Mouse (Mus musculus): ENCODE measurements around the gene Izumo1r. TPM values are rescaled to one million over a fixed set of nuclear protein-coding genes. Genes with fewer than 3 reads are reported as not detected.

Gene Izumo1r
- polyA plus RNA-seq, 1 experiment from 2014 or later = 0.23 TPM

DNA sequence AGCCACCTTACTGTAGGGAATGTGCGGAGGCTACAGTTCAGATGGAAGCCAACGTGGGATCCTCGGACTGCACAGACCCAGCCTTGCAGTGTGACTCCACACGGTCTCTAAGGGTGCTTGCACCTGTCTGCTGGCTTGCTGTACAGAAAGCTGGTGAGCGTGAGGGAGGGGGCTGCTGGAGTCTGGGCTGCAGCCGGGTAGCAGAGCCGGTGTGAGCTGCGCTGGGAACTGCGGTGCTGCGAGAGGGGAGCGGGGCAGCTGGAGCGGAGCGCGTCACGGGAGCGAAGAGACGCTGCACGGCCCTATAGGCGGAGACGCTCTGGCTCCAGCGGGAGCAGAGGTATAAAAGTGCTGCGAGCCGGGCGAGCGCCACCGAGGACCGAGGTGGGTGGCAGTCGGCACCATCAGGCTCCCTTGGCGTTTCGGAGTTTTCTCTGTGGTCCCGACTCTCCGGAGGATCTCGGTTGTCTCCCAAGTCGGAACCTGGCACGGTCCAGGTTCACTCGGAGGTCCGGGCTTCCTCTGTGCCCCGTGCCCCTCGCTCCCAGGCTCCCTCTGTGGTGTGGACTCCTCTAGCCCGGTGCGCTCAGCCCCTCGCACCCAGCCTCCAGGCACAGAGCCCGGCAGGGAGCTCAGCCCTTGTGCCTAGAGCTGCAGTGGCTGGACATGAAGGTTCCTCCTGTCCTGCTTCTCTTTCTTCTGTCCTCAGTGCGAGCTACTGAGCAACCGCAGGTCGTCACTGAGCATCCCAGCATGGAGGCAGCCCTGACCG is 43.7 kb downstream of the Izumo1r start, which contains the start of gene Gpr83:
Gene Gpr83 (plus strand): TSS at position 343 of the 772 bp plus-strand sequence.
- WGBS = 2% methylated on average over 47 of the region's 47 CpGs
- 0 out of 2 replicates have a peak, but pooled peaks have one; percentile 67 for ATAC-seq (ENCODE audit: insufficient number of reproducible peaks, low FRiP score, low TSS enrichment, low read depth)
- Histone ChIP-seq H3K36me3 (no peaks in the 10 kb centered on the region), H3K27ac (no peak within 1 kb of the TSS), H3K9me3 (no peaks in the 10 kb centered on the region), H3K27me3 (peaks cover 74% of the 10 kb centered on the region), H3K4me1 (peaks cover 9% of the 10 kb centered on the region), H3K4me3 (peak within 1 kb of the TSS; percentile 38), H3K4me2 (peak within 1 kb of the TSS; percentile 73), H3K9ac (no peak within 1 kb of the TSS)

DNA sequence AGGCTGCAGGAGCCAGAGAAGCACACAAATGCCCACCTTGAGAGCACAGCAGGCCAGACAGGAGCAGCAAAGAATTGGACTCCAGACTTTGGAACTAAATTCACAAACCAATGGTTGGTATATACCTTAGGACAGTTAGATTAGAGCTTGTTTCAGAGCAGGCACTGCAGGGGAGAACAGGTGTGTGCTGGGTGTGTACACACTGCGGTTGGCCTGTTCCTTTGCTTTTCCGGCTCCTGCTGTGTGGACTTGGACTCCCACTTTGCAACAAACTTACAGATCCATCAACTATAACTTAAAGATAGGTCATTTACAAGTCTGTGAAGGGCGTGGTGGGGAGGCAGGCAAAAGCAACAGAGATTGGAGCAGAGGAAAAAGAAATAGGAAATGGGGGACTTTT is 45.0 kb downstream of the Izumo1r start:
- ATAC-seq (ENCODE audit: insufficient number of reproducible peaks, low FRiP score, low TSS enrichment, low read depth) = no peak
- WGBS = 78% methylated on average over 3 of the region's 3 CpGs
- Histone ChIP-seq H3K36me3 (no peaks in the 10 kb centered on the region), H3K4me1 (peaks cover 9% of the 10 kb centered on the region), H3K9me3 (no peaks in the 10 kb centered on the region), H3K27me3 (peaks cover 78% of the 10 kb centered on the region), H3K4me3 (no peak overlapping the region), H3K9ac (no peak overlapping the region), H3K27ac (no peak overlapping the region), H3K4me2 (no peak overlapping the region)

DNA sequence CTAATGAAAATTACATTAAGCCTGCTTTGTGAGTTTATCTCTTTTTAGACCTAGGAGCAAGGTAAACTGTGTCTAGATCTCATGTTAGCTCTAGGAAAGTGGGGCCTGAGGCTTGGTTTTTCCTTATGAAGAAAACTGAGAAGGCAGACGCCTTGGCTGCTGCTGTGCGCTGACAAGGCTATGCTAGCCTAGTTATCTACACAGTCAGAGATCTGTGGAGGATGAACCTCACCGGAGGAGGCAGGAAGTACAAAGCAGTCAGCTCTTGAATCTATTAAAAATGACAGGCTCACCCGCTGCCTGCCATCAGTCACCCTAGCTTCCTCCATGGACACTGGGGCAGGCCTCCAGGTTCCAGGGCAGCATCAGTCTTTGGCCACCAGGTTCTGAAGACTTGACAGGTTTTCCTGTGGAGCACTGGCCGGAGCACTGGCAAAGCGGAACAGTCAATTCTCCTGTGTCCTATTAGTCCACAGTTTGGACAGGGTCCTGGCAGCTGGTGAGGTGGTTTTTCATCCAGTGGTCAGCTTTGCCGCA is 45.5 kb downstream of the Izumo1r start:
- Histone ChIP-seq H3K9me3 (no peaks in the 10 kb centered on the region), H3K4me2 (no peak overlapping the region), H3K4me1 (peaks cover 9% of the 10 kb centered on the region), H3K27ac (no peak overlapping the region), H3K27me3 (peaks cover 72% of the 10 kb centered on the region), H3K9ac (no peak overlapping the region), H3K4me3 (no peak overlapping the region), H3K36me3 (no peaks in the 10 kb centered on the region)
- 68% methylated on average over 7 of the region's 7 CpGs for WGBS
- ATAC-seq (ENCODE audit: insufficient number of reproducible peaks, low FRiP score, low TSS enrichment, low read depth) = no peak

DNA sequence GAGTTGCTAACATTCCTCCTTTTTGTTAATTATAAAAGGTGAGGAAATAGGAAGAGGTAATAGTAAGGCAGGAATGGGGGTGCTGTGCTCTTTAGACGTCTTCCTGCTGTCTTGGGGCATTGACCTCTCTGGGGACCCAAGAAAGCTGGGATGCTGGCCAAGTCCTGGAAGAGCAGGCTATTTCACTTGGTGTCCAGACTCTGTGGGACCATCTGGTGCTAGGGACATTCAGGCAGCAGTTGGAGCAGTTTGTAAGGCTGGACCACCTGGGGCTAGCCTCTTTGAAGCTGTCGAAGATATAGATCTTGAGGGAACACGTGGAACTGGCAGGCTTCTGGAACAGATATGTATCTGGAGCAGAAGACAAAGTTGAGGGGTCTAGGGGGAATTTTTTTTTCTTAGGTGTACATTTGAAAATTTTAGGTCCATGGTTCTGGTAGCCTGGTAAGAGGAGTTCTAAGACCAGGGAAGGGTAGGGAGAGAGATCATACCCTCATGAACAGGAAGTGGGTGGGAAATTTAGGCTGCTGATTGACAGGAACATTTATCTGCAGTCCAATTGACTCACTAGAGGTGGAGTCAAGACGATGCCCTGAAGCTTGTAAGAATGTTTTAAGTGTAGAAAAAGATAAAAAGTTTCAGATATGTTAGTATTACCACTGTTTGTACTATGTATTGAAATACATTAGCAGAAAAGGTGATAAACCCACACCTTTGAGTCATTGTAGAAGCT is 46.7 kb downstream of the Izumo1r start:
- 35% methylated on average over 4 of the region's 4 CpGs for WGBS
- no peak for ATAC-seq (ENCODE audit: insufficient number of reproducible peaks, low FRiP score, low TSS enrichment, low read depth)
- Histone ChIP-seq H3K9ac (no peak overlapping the region), H3K4me2 (no peak overlapping the region), H3K4me1 (peaks cover 9% of the 10 kb centered on the region), H3K36me3 (no peaks in the 10 kb centered on the region), H3K27ac (no peak overlapping the region), H3K9me3 (no peaks in the 10 kb centered on the region), H3K4me3 (no peak overlapping the region), H3K27me3 (peaks cover 64% of the 10 kb centered on the region)

DNA sequence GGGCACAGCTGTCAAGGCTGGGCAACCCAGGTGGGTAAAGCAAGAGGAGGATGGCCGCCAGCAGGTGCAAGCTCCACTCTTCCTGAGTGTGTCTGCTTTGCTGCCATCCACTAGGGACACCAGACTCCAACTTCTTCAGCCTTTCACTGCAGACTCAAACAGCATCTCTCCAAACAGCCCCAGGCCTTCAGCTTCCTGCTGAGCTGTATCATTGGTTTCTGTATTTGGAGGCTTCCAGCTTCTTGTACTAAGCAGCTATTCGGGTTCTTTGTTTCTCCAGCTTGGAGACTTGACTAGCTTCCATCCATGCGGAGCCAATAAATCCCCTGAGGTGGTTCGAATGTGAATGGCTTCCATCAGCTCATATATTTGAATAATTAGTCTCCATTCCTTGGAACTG is 49.2 kb downstream of the Izumo1r start:
- 47% methylated on average over 4 of the region's 4 CpGs for WGBS
- Histone ChIP-seq H3K36me3 (no peaks in the 10 kb centered on the region), H3K4me3 (no peak overlapping the region), H3K4me1 (no peaks in the 10 kb centered on the region), H3K9me3 (no peaks in the 10 kb centered on the region), H3K9ac (no peak overlapping the region), H3K4me2 (no peak overlapping the region), H3K27ac (no peak overlapping the region), H3K27me3 (peaks cover 38% of the 10 kb centered on the region)
- no peak for ATAC-seq (ENCODE audit: insufficient number of reproducible peaks, low FRiP score, low TSS enrichment, low read depth)

DNA sequence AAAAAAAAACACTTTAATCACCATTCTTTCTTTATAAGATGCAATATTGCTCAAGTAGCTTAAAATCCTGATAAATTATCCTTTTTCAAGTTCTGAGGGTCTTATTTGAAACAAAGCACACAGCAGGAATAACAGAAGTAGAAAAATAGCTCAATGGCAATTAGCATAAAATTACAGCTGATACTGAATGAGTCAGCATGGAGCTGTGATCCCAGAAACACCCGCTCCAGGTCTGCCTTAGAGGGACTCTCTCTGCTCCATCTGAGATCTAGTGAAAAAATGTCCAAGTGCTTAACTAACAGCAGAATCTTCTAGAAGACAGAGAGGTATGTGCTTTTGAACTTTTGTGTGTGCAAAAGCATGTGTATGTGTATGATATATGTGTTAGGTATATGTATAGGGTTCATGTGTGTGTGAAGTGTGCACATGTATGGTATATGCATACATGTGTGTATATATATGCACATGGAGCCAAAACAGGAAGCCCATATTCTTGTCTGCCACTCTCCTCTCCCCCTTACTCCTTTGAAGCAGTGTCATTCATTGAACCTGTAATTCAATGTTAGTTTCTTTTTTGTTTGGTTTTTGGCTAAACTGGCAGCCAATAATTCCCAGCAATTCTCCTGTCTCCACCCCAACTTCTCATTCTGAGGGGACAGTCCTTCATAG is 55.3 kb downstream of the Izumo1r start:
- Histone ChIP-seq H3K4me2 (no peak overlapping the region), H3K9me3 (no peaks in the 10 kb centered on the region), H3K27me3 (peaks cover 10% of the 10 kb centered on the region), H3K4me3 (no peak overlapping the region), H3K36me3 (no peaks in the 10 kb centered on the region), H3K9ac (no peak overlapping the region), H3K27ac (no peak overlapping the region), H3K4me1 (no peaks in the 10 kb centered on the region)
- no peak for ATAC-seq (ENCODE audit: insufficient number of reproducible peaks, low FRiP score, low TSS enrichment, low read depth)
- whole genome bisulfite sequencing = 58% methylated on average over 1 of the region's 1 CpGs

DNA sequence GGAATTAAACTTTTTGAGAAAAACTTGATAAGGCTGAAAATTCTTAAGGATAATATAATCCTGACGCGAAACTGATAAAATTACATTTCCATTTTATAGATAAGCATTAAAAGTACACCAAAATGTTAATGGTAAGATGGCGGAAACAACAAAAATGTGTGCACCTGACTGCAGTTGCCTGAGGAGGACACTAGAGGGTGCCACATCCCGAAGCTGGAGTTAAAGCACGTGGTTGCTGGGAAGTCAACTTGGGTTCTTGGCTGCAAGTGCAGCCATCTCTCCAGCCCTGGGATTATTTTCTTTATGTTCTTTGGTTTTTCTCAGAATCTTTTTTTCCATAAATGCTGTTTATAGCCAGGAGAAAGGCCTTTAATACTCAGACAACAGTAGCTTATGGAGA is 57.3 kb downstream of the Izumo1r start:
- H3K9me3 ChIP-seq = no peaks in the 10 kb centered on the region
- H3K4me2 ChIP-seq = no peak overlapping the region
- no peak for ATAC-seq (ENCODE audit: insufficient number of reproducible peaks, low FRiP score, low TSS enrichment, low read depth)
- 45% methylated on average over 5 of the region's 5 CpGs for WGBS
- no peaks in the 10 kb centered on the region for H3K36me3 ChIP-seq
- no peak overlapping the region for H3K27ac ChIP-seq
- peaks cover 10% of the 10 kb centered on the region for H3K27me3 ChIP-seq
- no peak overlapping the region for H3K9ac ChIP-seq
- peaks cover 10% of the 10 kb centered on the region; the same call in 1 of the 2 replicates for H3K4me1 ChIP-seq
- H3K4me3 ChIP-seq = no peak overlapping the region

DNA sequence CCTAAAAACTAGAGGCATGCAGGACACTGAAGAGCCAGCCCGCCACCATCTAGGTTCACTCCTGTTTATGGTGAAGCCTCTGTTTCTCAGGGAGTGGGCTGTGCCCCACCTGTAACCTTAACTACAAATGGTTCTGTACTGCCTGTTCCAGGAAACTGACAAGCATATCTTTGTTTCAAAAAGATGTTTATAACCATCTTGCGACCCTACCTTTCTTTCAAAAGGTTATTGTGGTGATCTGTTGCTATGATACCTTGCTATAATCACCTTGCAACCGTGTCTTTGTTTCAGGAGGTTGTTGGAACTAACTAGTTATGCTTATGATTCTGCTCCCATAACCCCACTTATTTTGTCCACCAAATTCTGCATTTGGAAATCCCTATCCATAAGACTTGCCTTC is 59.8 kb downstream of the Izumo1r start:
- ATAC-seq (ENCODE audit: insufficient number of reproducible peaks, low FRiP score, low TSS enrichment, low read depth) = no peak
- Histone ChIP-seq H3K4me1 (peaks cover 16% of the 10 kb centered on the region), H3K4me2 (no peak overlapping the region), H3K4me3 (no peak overlapping the region), H3K27me3 (peaks cover 6% of the 10 kb centered on the region), H3K27ac (no peak overlapping the region), H3K9me3 (no peaks in the 10 kb centered on the region), H3K9ac (no peak overlapping the region), H3K36me3 (no peaks in the 10 kb centered on the region)
- 90% methylated on average over 3 of the region's 3 CpGs for WGBS

DNA sequence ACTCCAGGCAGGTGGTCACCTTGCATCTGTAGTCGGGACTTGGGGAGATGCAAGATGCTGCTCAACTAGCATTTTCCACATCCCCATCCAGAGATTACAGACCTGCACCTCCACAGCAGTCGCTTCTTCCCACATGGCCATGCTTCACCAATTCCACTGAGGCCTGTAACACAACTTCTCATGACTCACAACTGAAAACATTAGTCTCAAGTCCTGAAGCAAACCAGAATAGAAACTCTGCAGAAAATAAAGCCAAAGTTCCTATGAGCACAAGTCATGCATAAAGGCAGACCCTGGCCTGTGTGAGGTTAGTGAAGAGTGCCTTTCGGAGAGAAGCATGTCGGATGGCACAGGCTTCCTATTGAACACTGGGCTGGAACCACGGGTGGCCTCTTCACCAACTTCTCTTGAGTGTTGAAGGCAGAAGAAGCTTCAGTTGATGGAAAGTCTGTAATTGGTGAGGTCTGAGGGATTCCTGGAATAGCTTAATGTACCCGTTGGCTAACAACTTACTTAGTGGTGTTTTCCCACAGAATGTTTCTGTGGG is 60.4 kb downstream of the Izumo1r start:
- no peak overlapping the region for H3K4me3 ChIP-seq
- H3K36me3 ChIP-seq = no peaks in the 10 kb centered on the region
- no peak overlapping the region for H3K27ac ChIP-seq
- 86% methylated on average over 6 of the region's 6 CpGs for WGBS
- no peak overlapping the region for H3K4me2 ChIP-seq
- H3K4me1 ChIP-seq = peaks cover 16% of the 10 kb centered on the region
- H3K9ac ChIP-seq = no peak overlapping the region
- H3K9me3 ChIP-seq = no peaks in the 10 kb centered on the region
- no peak for ATAC-seq (ENCODE audit: insufficient number of reproducible peaks, low FRiP score, low TSS enrichment, low read depth)
- peaks cover 4% of the 10 kb centered on the region; the same call in 1 of the 2 replicates for H3K27me3 ChIP-seq

DNA sequence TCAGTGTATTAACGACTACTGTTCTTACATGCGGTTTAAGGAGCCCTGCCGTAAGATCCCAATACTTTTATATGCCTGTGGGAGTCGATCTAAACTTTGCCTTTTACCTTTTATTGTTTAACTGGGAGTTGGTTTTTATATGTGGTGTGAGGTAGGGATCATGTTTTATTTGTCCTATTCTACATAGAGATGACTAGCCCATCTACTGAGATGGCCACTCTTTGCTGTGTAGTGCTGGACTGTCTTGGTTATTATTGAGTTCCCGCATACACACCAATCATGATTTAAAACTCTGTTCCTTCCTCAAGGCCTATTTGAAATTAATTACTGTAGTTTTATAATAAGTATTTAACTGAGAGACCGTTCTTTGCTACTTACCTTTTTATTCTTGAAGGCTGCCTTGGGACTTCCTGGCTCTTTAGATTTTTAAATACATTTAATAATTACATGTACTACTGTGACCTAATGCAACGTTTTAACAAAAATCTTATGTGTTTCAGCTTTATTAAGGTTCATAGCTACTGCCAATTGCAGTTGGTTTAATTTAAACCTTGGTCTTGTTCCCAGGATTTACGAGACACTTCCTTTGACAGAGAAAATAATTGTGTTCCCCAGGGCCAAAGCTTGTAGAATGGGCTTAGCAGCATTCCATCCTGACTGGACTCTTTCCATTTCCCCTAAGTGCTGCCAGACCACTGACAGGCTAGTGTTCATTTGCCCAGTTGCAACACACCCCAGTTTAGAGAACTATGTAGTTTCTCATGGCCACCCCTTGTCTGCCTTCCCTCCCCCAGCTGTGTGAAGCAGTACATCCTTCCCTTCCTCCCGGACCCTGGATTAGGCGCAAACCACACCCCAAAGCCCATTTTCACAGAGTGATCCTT is 61.6 kb downstream of the Izumo1r start:
- Histone ChIP-seq H3K36me3 (no peaks in the 10 kb centered on the region), H3K9ac (no peak overlapping the region), H3K4me1 (peaks cover 16% of the 10 kb centered on the region), H3K4me2 (no peak overlapping the region), H3K27me3 (peaks cover 2% of the 10 kb centered on the region; the same call in 1 of the 2 replicates), H3K4me3 (no peak overlapping the region), H3K9me3 (no peaks in the 10 kb centered on the region), H3K27ac (peak overlapping the region; percentile 57; the same call in 1 of the 2 replicates)
- 21% methylated on average over 10 of the region's 10 CpGs for WGBS
- ATAC-seq (ENCODE audit: insufficient number of reproducible peaks, low FRiP score, low TSS enrichment, low read depth) = peak; percentile 70

DNA sequence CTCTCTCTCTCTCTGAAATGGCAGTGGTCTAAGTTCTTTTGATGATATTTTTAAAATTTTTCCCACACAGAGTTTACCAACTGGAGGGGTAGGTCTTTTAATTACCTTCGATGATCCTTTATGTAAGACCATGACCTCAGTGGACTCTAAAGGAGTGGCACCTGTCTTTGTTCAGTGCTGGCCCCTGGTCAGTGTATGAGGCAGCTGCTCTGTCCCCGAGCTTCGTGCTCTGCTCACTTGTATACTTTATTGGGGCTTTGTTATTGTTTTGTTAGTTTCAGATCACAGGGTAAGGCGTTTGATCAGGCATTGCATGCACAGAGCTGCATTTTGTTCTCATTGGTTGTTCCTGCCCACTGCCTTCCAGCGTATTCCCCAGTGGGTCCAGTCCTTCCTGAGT is 63.8 kb downstream of the Izumo1r start:
- no peak for ATAC-seq (ENCODE audit: insufficient number of reproducible peaks, low FRiP score, low TSS enrichment, low read depth)
- H3K36me3 ChIP-seq = peaks cover 16% of the 10 kb centered on the region

More for the DNA sequence above, 63.8 kb downstream of the Izumo1r start:
- 57% methylated on average over 5 of the region's 5 CpGs for WGBS
- Histone ChIP-seq H3K27ac (no peak overlapping the region), H3K4me3 (no peak overlapping the region), H3K9ac (no peak overlapping the region), H3K4me2 (no peak overlapping the region), H3K9me3 (no peaks in the 10 kb centered on the region), H3K4me1 (peaks cover 16% of the 10 kb centered on the region), H3K27me3 (peaks cover 4% of the 10 kb centered on the region; the same call in 1 of the 2 replicates)
